Mouse (Mus musculus) kidney, postnatal 0 days (tissue): ENCODE data around the gene Tnfsfm13. TPM values are rescaled to one million over a fixed set of nuclear protein-coding genes. Genes with fewer than 3 reads are reported as not detected.

Source experiments
- ATAC-seq: fragments of 200-750 bp; cut with Nextera tagmentation; replicated peaks from 2 replicates; pipeline ENCODE4 v1.8.0; 2017; ENCODE audit warnings: low read depth, moderate number of reproducible peaks, moderate TSS enrichment, moderate library complexity; ENCODE audit not compliant: low FRiP score
- DNase-seq: peaks from one replicate; pipeline ENCODE4 v3.0.0-alpha.2; 2016; ENCODE audit warnings: low spot score
- H3K27ac ChIP-seq: fragments of 300-500 bp; sonication (generic); 2 replicates; pipeline ENCODE4 v1.5.1; 2014; ENCODE audit warnings: mild to moderate bottlenecking
- H3K27me3 ChIP-seq: fragments of 300-500 bp; sonication (generic); 2 replicates; pipeline ENCODE4 v1.6.1; 2014; ENCODE audit warnings: low read length, mixed read lengths; ENCODE audit not compliant: insufficient read depth
- H3K36me3 ChIP-seq: fragments of 300-500 bp; sonication (generic); 2 replicates; pipeline ENCODE4 v1.6.1; 2014; ENCODE audit warnings: low read length, mixed read lengths; ENCODE audit not compliant: insufficient read depth
- H3K4me1 ChIP-seq: fragments of 300-500 bp; sonication (generic); replicated peaks from 2 replicates; pipeline ENCODE4 v1.6.1; 2014; ENCODE audit warnings: antibody characterized with exemption, low read length, mixed read lengths; ENCODE audit not compliant: insufficient read depth
- H3K4me2 ChIP-seq: fragments of 300-500 bp; sonication (generic); 2 replicates; pipeline ENCODE4 v1.6.1; 2014; ENCODE audit warnings: mild to moderate bottlenecking, low read length, moderate library complexity, mixed read lengths
- H3K4me3 ChIP-seq: fragments of 300-500 bp; sonication (generic); replicated peaks from 2 replicates; pipeline ENCODE4 v1.5.1; 2014; ENCODE audit warnings: low read depth, low read length
- H3K9ac ChIP-seq: fragments of 300-500 bp; sonication (generic); 2 replicates; pipeline ENCODE4 v1.6.1; 2014; ENCODE audit warnings: low read depth, low read length
- H3K9me3 ChIP-seq: fragments of 300-500 bp; sonication (generic); replicated peaks from 2 replicates; pipeline ENCODE4 v1.6.1; 2016; ENCODE audit warnings: low read length, inconsistent platforms, mixed read lengths
- CTCF ChIP-seq: IDR thresholded peaks from 2 replicates; pipeline ENCODE4 v1.5.1; 2016; ENCODE audit warnings: antibody characterized with exemption, low read depth, mild to moderate bottlenecking, moderate library complexity
- WGBS: fragments of 180-500 bp; shearing (Covaris S2); extraction: QIAGEN DNeasy Blood & Tissue Kit; methylation state at CpG from one replicate; pipeline ENCODE4 v1.1.7; 2014; 5-methylcytosine and 5-hydroxymethylcytosine counted together
- polyA plus RNA-seq: library from polyadenylated mRNA; unstranded; fragments of >200 nt; fragmentation: Nextera tagmentation; extraction: Ambion mirVana; gene quantifications from 2 replicates; pipeline ENCODE4 v1.2.1, GENCODE M21; 2015

The Tnfsfm13 gene
- polyA plus RNA-seq, 1 experiment from 2014 or later, result 8.0 TPM

DNA sequence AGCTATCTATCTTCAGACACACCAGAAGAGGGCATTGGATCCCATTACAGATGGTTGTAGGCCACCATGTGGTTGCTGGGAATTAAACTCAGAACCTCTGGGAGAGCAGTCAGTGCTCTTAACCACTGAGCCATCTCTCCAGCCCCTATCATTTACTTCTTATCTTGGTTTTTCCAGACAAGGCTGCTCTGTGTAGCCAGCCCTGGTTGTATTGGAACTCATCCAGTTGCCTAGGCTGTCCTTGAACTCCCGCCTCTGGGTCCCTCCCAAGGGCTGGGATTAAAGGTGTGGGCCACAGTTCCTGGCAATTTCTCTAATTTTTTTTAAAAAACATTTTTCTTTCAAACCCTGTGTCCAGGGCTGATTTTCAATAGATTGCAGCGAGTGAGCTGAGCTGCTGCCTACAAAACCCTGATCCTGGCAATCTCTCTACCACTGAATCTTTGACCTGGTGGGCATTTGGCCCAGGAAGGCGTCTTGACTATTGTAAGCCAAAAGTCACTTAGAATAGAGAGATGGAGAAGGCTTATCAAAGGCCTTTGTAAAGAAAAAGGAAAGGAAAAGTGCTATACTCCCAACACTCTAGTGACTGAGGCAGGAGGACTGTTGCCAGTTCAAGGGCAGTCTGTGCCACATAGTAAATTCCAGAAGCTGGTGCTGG is 34.5 kb downstream of the Tnfsfm13 start:
- peak overlapping the region; percentile 54 for H3K4me2 ChIP-seq
- peak overlapping the region; percentile 48 for H3K9ac ChIP-seq
- H3K27ac ChIP-seq, result peak overlapping the region; percentile 94
- peaks cover 9% of the 10 kb centered on the region; the same call in 1 of the 2 replicates for H3K4me1 ChIP-seq
- peak overlapping the region; percentile 42; the same call in 1 of the 2 replicates for H3K4me3 ChIP-seq
- no peaks in the 10 kb centered on the region for H3K27me3 ChIP-seq
- peaks cover 40% of the 10 kb centered on the region for H3K36me3 ChIP-seq
- no peaks in the 10 kb centered on the region for H3K9me3 ChIP-seq
- DNase-seq (no peak), ATAC-seq (no peak)
- WGBS, result 79% methylated on average over 3 of the region's 3 CpGs
- no peak for TF ChIP-seq CTCF

- Histone ChIP-seq H3K36me3 (peaks cover 31% of the 10 kb centered on the region), H3K4me1 (peaks cover 3% of the 10 kb centered on the region; the same call in 1 of the 2 replicates), H3K4me2 (no peak overlapping the region), H3K4me3 (no peak overlapping the region), H3K27ac (no peak overlapping the region), H3K9me3 (no peaks in the 10 kb centered on the region), H3K27me3 (no peaks in the 10 kb centered on the region), H3K9ac (no peak overlapping the region)
- TF ChIP-seq CTCF, result no peak; the same call in 1 of the 2 replicates
- ATAC-seq (no peak), DNase-seq (no peak)
- WGBS, result 82% methylated on average over 15 of the region's 15 CpGs
These were observed 38.4 kb downstream of the Tnfsfm13 start for GRCm38 (mm10) chr11:69657462-69657881.

DNA sequence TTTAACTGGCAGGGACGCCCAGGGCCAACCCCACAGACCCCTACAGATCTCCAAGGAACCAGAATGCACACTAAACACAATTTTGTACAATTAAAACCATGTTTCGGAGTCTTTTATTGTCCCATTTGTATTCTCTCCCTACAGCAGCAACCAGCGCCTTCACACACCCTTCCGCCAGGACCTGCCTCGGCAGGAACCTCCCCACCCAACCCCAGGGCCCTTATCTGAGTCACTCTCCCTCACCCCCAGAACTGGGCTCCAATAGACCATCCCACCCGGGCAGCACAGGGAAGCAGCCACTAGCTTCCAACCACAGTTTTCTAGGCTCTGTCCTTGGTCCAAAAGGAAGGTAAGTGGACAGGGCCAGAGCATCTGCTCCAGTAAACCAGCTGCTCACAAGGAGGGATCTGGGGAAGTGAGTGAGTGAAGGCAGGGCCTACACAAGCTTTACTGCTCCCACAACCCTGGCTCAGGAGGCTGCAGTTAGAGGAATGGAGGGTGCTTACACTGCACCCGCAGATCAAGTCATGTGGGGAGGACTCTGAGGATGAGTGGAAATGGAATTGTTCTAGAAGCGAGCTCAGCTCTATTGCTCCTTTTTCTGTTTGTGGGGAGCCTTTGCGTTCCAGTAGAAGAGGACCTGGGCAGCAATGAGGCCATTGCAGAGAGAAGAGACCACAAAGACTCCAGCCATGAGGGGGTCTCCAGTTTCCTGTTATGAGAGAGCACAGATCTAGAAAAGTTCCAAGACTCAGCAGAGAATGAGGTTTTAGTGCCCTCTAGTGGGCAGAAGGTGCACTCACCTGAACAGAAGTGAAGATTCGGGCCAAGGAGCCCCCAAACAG is 39.1 kb downstream of the Tnfsfm13 start:
- no peaks in the 10 kb centered on the region for H3K9me3 ChIP-seq
- peaks cover 37% of the 10 kb centered on the region for H3K36me3 ChIP-seq
- no peaks in the 10 kb centered on the region for H3K27me3 ChIP-seq
- no peak overlapping the region for H3K4me3 ChIP-seq
- no peak overlapping the region for H3K9ac ChIP-seq
- 79% methylated on average over 10 of the region's 10 CpGs for WGBS
- peak; percentile 88 for TF ChIP-seq CTCF
- H3K27ac ChIP-seq, result peak overlapping the region; percentile 8; the same call in 1 of the 2 replicates
- peaks cover 3% of the 10 kb centered on the region; the same call in 1 of the 2 replicates for H3K4me1 ChIP-seq
- no peak for ATAC-seq
- DNase-seq, result peak; percentile 83
- no peak overlapping the region for H3K4me2 ChIP-seq

DNA sequence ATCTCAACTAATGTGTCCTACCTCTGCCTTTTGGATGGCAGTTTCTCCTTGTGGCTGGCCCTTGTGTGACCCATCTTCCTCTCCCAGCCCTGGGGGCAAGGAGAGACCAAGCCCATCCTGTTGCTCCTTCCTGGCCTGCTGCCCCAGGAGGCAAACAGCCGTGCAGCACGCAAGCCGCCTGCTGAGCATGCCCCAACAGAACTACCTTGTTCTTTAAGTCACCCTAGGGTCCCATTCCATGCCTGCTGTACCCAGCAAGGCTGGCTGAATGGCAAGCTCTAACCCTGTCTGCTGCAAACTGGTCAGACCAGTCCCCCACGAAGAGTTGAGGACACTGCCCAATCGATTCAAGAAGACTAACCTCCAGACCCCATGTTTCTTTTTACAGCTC is 39.8 kb downstream of the Tnfsfm13 start:
- Histone ChIP-seq H3K4me2 (no peak overlapping the region), H3K9ac (0 out of 2 replicates have a peak overlapping the region, but pooled peaks have one; percentile 13), H3K27ac (no peak overlapping the region), H3K36me3 (peaks cover 43% of the 10 kb centered on the region), H3K4me1 (no peaks in the 10 kb centered on the region), H3K27me3 (no peaks in the 10 kb centered on the region), H3K9me3 (no peaks in the 10 kb centered on the region), H3K4me3 (no peak overlapping the region)
- no peak for TF ChIP-seq CTCF
- ATAC-seq (no peak), DNase-seq (no peak)
- 74% methylated on average over 5 of the region's 5 CpGs for WGBS

GRCm38 (mm10) chr11:69655264-69656064 is 40.4 kb downstream of the Tnfsfm13 start, which contains the start of gene Sox15:
Gene Sox15 (plus strand): TSS chr11:69655314.
- DNase-seq (peak; percentile 91), ATAC-seq (peak; percentile 46)
- H3K4me2 ChIP-seq, result peak within 1 kb of the TSS; percentile 37; the same call in 1 of the 2 replicates
- no peaks in the 10 kb centered on the region for H3K4me1 ChIP-seq
- 0 out of 2 replicates have a peak within 1 kb of the TSS, but pooled peaks have one; percentile 13 for H3K9ac ChIP-seq
- 20% methylated on average over 34 of the region's 34 CpGs for WGBS
- no peaks in the 10 kb centered on the region for H3K27me3 ChIP-seq
- peak within 1 kb of the TSS; percentile 27; the same call in 1 of the 2 replicates for H3K27ac ChIP-seq
- H3K4me3 ChIP-seq, result no peak within 1 kb of the TSS
- TF ChIP-seq CTCF, result peak; percentile 83
- H3K9me3 ChIP-seq, result no peaks in the 10 kb centered on the region
- peaks cover 49% of the 10 kb centered on the region for H3K36me3 ChIP-seq
